Mouse (Mus musculus) small intestine, adult 2 months (tissue): ENCODE measurements at regions not wholly inside any gene's neighbourhood (a gene's known extent, or its start where the extent isn't known, plus 50 kb on each side); places are given as distances from the start of the nearest gene placed in this dataset.

Experiments
- H3K27ac ChIP-seq: fragments of 200-500 bp; 2 replicates; pipeline ENCODE4 v1.5.1; 2012; ENCODE audit warnings: low read depth, low read length, control low read depth, inconsistent platforms; ENCODE audit not compliant: insufficient read depth
- H3K27me3 ChIP-seq: fragments of 200-500 bp; 2 replicates; pipeline ENCODE4 v1.6.1; 2012; ENCODE audit warnings: mild to moderate bottlenecking, moderate library complexity, low read length, inconsistent platforms; ENCODE audit not compliant: control insufficient read depth, insufficient read depth
- H3K36me3 ChIP-seq: fragments of 200-500 bp; 2 replicates; pipeline ENCODE4 v1.6.1; 2012; ENCODE audit warnings: mild to moderate bottlenecking, low read length, control low read depth, inconsistent platforms; ENCODE audit not compliant: control insufficient read depth, insufficient read depth
- H3K4me1 ChIP-seq: fragments of 200-500 bp; 2 replicates; pipeline ENCODE4 v1.6.1; 2012; ENCODE audit warnings: low read length, inconsistent platforms, mixed read lengths; ENCODE audit not compliant: control insufficient read depth, insufficient read depth, insufficient read length
- H3K4me3 ChIP-seq: fragments of 200-500 bp; 2 replicates; pipeline ENCODE4 v1.5.1; 2012; ENCODE audit warnings: low read depth, mild to moderate bottlenecking, control low read depth, inconsistent platforms, low read length, moderate library complexity
- CTCF ChIP-seq: fragments of 200-500 bp; IDR thresholded peaks from 2 replicates; pipeline ENCODE4 v1.5.1; 2012; ENCODE audit warnings: low read depth, mild to moderate bottlenecking, control low read depth, inconsistent platforms, low read length, moderate library complexity, mixed read lengths; ENCODE audit not compliant: insufficient replicate concordance, insufficient read length; ENCODE audit errors: extremely low read depth
- POLR2A ChIP-seq: fragments of 200-500 bp; IDR thresholded peaks from 2 replicates; pipeline ENCODE4 v1.6.1; 2012; ENCODE audit warnings: low read depth, mild to moderate bottlenecking, control low read depth, inconsistent platforms, low read length, moderate library complexity
- WGBS: fragments of 180-500 bp; shearing (Covaris S2); methylation state at CpG from one replicate; pipeline ENCODE4 v1.1.7; 2018; 5-methylcytosine and 5-hydroxymethylcytosine counted together

DNA sequence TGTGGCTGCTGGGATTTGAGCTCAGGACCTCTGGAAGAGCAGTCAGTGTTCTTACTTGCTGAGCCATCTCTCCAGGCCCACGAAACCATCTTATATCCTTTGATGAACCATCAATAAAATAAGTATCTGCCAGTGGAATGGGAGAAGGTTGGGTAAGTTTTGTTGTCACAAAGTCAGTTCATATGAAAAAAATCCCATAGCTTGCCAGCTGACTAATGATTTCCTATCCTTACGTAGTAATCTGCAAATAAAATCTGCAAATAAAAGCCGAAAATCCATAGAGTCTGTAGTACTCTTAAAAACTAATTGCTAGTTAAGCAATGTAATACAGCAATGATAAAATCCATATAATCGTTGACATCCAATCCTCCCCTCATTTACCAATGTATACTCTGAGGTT is 50.8 kb upstream of the B3galnt1 start:
- no peak overlapping the region for H3K4me3 ChIP-seq
- peaks cover 2% of the 10 kb centered on the region; the same call in 1 of the 2 replicates for H3K4me1 ChIP-seq
- WGBS, result 82% methylated on average over 4 of the region's 4 CpGs
- TF ChIP-seq POLR2A (no peak), CTCF (no peak)
- no peak overlapping the region for H3K27ac ChIP-seq
- H3K36me3 ChIP-seq, result no peaks in the 10 kb centered on the region
- no peaks in the 10 kb centered on the region for H3K27me3 ChIP-seq
